Mouse (Mus musculus): ENCODE measurements at regions not wholly inside any gene's neighbourhood (a gene's known extent, or its start where the extent isn't known, plus 50 kb on each side); places are given as distances from the start of the nearest gene placed in this dataset.

- H3K27me3 ChIP-seq (replicated peaks; ENCODE audit: control insufficient read depth, insufficient read depth, low read length), result no peaks in the 10 kb centered on the region
- no peaks in the 10 kb centered on the region for H3K9me3 ChIP-seq (replicated peaks; ENCODE audit: control insufficient read depth, low read length)
- no peak overlapping the region for H3K9ac ChIP-seq (ENCODE audit: low read length)
- no peaks in the 10 kb centered on the region for H3K36me3 ChIP-seq (ENCODE audit: control insufficient read depth, insufficient read depth, low read length)
- ATAC-seq (no peak), DNase-seq (ENCODE audit: low spot score) (no peak)
- no peak overlapping the region for H3K4me3 ChIP-seq (ENCODE audit: low read depth, low read length)
- no peak overlapping the region for H3K27ac ChIP-seq (ENCODE audit: low read depth, low read length)
- 84% methylated on average over 4 of the region's 4 CpGs for WGBS
- no peaks in the 10 kb centered on the region for H3K4me1 ChIP-seq (ENCODE audit: control insufficient read depth, insufficient read depth, low read length)
- no peak overlapping the region for H3K4me2 ChIP-seq (ENCODE audit: low read length)
Observed at GRCm38 (mm10) chr7:63811816-63812215, 104.8 kb upstream of the E030018B13Rik start.

DNA sequence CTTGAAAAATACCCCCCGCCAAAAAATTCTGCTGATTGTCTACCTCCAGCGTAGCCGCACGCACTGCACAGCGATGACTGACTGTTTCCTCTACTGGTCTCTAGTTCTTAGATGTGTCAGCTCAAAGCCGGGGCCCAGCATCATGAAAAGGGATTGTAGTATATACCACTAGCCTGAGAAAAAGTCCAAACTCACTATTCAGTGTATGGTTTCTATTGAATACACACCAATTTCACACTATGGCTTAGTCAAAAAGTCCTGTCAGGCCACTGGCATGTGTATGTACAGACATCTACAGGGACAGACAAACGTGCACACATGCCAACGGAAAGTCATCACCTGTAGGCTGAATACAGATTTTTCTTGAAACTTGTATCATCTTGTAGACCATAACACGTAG is 101.1 kb upstream of the E030018B13Rik start:
- WGBS, result 94% methylated on average over 9 of the region's 9 CpGs

DNA sequence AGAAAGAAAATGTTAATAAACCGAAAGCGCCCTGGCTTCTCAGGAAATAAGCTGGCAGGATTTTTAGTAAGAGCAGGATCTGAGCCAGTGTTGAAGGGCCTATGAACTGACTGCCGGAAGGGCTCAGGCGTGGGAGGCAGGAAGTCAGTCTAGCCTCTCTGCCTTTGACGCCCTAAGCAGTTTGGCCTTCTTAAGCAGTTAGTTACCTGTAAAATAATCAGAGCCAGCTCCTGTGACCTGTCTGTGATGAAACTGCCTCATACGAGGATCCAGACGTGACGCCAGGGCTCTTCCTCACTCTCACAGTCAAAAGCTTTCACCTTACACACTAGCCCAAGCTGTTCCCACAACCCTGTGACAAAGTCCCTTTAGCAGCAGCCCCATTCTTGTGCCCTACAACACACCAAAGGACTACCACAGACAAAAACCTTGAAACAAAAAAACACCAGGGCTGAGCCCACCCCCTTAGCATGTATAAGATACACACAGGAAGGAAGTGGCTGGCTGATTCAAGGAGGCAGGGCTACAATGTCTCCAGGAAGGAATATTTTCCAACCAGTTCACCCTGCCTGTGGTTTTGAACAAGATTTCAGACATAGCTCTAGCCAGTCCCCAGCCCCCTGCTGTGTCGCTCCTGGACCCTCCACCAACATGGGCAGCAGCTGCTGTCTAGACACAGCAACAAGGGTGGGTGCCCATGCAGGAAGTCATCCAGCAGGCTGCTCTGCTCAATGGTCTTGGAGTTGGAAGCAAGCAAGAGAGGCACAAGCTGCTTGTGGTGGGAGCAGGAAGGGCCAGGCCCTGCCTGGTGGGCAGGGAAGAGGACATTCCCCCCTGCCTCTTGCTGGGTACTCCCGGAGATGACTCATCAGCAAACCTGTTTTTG is 100.4 kb upstream of the E030018B13Rik start:
- Histone ChIP-seq H3K4me3 (ENCODE audit: low read depth, low read length) (no peak overlapping the region), H3K27me3 (replicated peaks; ENCODE audit: control insufficient read depth, insufficient read depth, low read length) (no peaks in the 10 kb centered on the region), H3K4me2 (ENCODE audit: low read length) (no peak overlapping the region), H3K4me1 (ENCODE audit: control insufficient read depth, insufficient read depth, low read length) (no peaks in the 10 kb centered on the region), H3K36me3 (ENCODE audit: control insufficient read depth, insufficient read depth, low read length) (no peaks in the 10 kb centered on the region), H3K27ac (ENCODE audit: low read depth, low read length) (peak overlapping the region; percentile 18; the same call in 1 of the 2 replicates), H3K9me3 (replicated peaks; ENCODE audit: control insufficient read depth, low read length) (no peaks in the 10 kb centered on the region), H3K9ac (ENCODE audit: low read length) (no peak overlapping the region)
- 85% methylated on average over 10 of the region's 10 CpGs for WGBS
- DNase-seq (ENCODE audit: low spot score), result no peak
- no peak for ATAC-seq

More for the DNA sequence above, 101.1 kb upstream of the E030018B13Rik start:
- no peak overlapping the region for H3K4me3 ChIP-seq (ENCODE audit: low read depth, low read length)
- DNase-seq (ENCODE audit: low spot score), result no peak
- no peak overlapping the region for H3K27ac ChIP-seq (ENCODE audit: low read depth, low read length)
- no peak overlapping the region for H3K4me2 ChIP-seq (ENCODE audit: low read length)
- no peaks in the 10 kb centered on the region for H3K27me3 ChIP-seq (replicated peaks; ENCODE audit: control insufficient read depth, insufficient read depth, low read length)
- no peaks in the 10 kb centered on the region for H3K4me1 ChIP-seq (ENCODE audit: control insufficient read depth, insufficient read depth, low read length)
- H3K36me3 ChIP-seq (ENCODE audit: control insufficient read depth, insufficient read depth, low read length), result no peaks in the 10 kb centered on the region
- H3K9me3 ChIP-seq (replicated peaks; ENCODE audit: control insufficient read depth, low read length), result no peaks in the 10 kb centered on the region
- ATAC-seq, result no peak
- H3K9ac ChIP-seq (ENCODE audit: low read length), result no peak overlapping the region

DNA sequence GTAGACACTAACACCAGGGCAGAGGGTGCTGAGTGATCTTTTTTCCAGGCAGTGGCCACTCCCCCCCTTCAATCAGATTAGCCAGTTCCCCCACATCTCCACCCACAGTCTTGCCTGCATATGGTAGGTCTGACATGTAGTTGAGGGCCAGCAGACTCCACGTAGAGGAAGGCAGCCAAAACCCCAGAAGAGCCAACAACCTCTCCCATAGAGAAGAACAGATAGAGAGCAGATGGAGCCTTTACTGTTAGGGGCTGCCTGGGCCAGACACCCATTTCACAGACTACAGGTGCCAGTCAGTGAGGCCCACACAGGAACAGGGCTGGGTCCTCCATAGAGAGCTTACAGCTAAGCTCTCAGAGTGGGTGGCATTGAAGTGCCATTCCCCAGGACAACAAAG is 99.2 kb upstream of the E030018B13Rik start:
- Histone ChIP-seq H3K9ac (ENCODE audit: low read length) (no peak overlapping the region), H3K4me2 (ENCODE audit: low read length) (no peak overlapping the region), H3K9me3 (replicated peaks; ENCODE audit: control insufficient read depth, low read length) (no peaks in the 10 kb centered on the region), H3K36me3 (ENCODE audit: control insufficient read depth, insufficient read depth, low read length) (no peaks in the 10 kb centered on the region), H3K27me3 (replicated peaks; ENCODE audit: control insufficient read depth, insufficient read depth, low read length) (no peaks in the 10 kb centered on the region), H3K27ac (ENCODE audit: low read depth, low read length) (no peak overlapping the region), H3K4me1 (ENCODE audit: control insufficient read depth, insufficient read depth, low read length) (no peaks in the 10 kb centered on the region), H3K4me3 (ENCODE audit: low read depth, low read length) (no peak overlapping the region)
- DNase-seq (ENCODE audit: low spot score) (no peak), ATAC-seq (no peak)
- WGBS, result 86% methylated on average over 1 of the region's 1 CpGs

DNA sequence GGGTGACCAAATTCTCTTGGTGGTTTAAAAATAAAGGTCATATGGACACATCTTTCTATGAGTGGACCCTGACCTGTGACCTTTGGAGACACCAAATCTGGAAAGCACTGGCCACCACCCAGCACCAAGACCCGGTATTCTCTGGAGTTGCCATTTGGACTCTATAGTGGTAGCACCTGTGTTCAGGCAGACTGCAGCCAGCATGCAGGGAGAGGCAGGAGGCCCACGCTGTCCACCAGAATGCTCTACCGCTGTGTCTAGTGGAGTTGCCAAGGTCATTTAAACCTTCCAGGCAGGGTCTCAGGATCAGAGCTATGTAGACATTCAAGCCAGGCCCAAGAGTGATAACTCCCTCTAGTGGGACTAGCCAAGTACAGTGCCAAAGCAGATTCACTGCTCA is 98.6 kb upstream of the E030018B13Rik start:
- DNase-seq (ENCODE audit: low spot score), result no peak
- no peak for ATAC-seq
- no peak overlapping the region for H3K27ac ChIP-seq (ENCODE audit: low read depth, low read length)
- H3K4me1 ChIP-seq (ENCODE audit: control insufficient read depth, insufficient read depth, low read length), result no peaks in the 10 kb centered on the region
- no peak overlapping the region for H3K4me2 ChIP-seq (ENCODE audit: low read length)
- no peaks in the 10 kb centered on the region for H3K27me3 ChIP-seq (replicated peaks; ENCODE audit: control insufficient read depth, insufficient read depth, low read length)
- no peak overlapping the region for H3K9ac ChIP-seq (ENCODE audit: low read length)
- no peak overlapping the region for H3K4me3 ChIP-seq (ENCODE audit: low read depth, low read length)
- H3K36me3 ChIP-seq (ENCODE audit: control insufficient read depth, insufficient read depth, low read length), result no peaks in the 10 kb centered on the region
- H3K9me3 ChIP-seq (replicated peaks; ENCODE audit: control insufficient read depth, low read length), result no peaks in the 10 kb centered on the region
- 93% methylated on average over 3 of the region's 3 CpGs for WGBS

DNA sequence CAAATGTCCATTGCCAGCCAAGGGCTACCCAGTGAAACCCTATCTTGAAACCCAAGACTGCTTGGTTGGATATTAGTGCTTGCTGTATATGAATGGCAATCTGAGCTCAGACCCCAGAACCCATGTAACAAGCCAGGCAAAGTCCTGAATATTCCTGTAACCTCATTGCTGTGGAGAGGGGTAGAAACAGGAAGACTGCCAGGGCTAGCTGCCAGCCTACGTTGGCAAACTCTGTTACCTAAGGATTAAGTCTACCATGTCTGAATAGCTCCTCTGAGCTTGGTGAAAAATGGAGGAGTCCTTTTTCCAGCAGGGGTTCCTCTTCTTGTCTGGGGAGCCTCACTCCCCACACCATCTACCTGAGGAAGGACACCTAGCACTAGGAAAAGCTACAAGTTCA is 96.4 kb upstream of the E030018B13Rik start:
- H3K9ac ChIP-seq (ENCODE audit: low read length), result no peak overlapping the region
- no peaks in the 10 kb centered on the region for H3K36me3 ChIP-seq (ENCODE audit: control insufficient read depth, insufficient read depth, low read length)
- H3K4me1 ChIP-seq (ENCODE audit: control insufficient read depth, insufficient read depth, low read length), result no peaks in the 10 kb centered on the region
- H3K9me3 ChIP-seq (replicated peaks; ENCODE audit: control insufficient read depth, low read length), result no peaks in the 10 kb centered on the region
- 42% methylated on average over 1 of the region's 1 CpGs for WGBS
- no peak for ATAC-seq
- H3K27me3 ChIP-seq (replicated peaks; ENCODE audit: control insufficient read depth, insufficient read depth, low read length), result no peaks in the 10 kb centered on the region
- peak; percentile 46 for DNase-seq (ENCODE audit: low spot score)
- no peak overlapping the region for H3K4me3 ChIP-seq (ENCODE audit: low read depth, low read length)
- no peak overlapping the region for H3K27ac ChIP-seq (ENCODE audit: low read depth, low read length)
- no peak overlapping the region for H3K4me2 ChIP-seq (ENCODE audit: low read length)

- DNase-seq (ENCODE audit: low spot score) (no peak), ATAC-seq (no peak)
- H3K4me3 ChIP-seq (ENCODE audit: low read depth, low read length), result no peak overlapping the region
- no peaks in the 10 kb centered on the region for H3K4me1 ChIP-seq (ENCODE audit: control insufficient read depth, insufficient read depth, low read length)
- WGBS, result 85% methylated on average over 2 of the region's 2 CpGs
- no peak overlapping the region for H3K4me2 ChIP-seq (ENCODE audit: low read length)
- no peaks in the 10 kb centered on the region for H3K27me3 ChIP-seq (replicated peaks; ENCODE audit: control insufficient read depth, insufficient read depth, low read length)
- no peaks in the 10 kb centered on the region for H3K9me3 ChIP-seq (replicated peaks; ENCODE audit: control insufficient read depth, low read length)
- no peak overlapping the region for H3K9ac ChIP-seq (ENCODE audit: low read length)
- no peaks in the 10 kb centered on the region for H3K36me3 ChIP-seq (ENCODE audit: control insufficient read depth, insufficient read depth, low read length)
- no peak overlapping the region for H3K27ac ChIP-seq (ENCODE audit: low read depth, low read length)
Observed at GRCm38 (mm10) chr7:63822001-63822400, 94.7 kb upstream of the E030018B13Rik start.

GRCm38 (mm10) chr7:63824009-63824408 is 92.6 kb upstream of the E030018B13Rik start:
- DNase-seq (ENCODE audit: low spot score) (no peak), ATAC-seq (no peak)
- no peak overlapping the region for H3K4me3 ChIP-seq (ENCODE audit: low read depth, low read length)
- H3K27ac ChIP-seq (ENCODE audit: low read depth, low read length), result no peak overlapping the region
- no peaks in the 10 kb centered on the region for H3K4me1 ChIP-seq (ENCODE audit: control insufficient read depth, insufficient read depth, low read length)
- H3K36me3 ChIP-seq (ENCODE audit: control insufficient read depth, insufficient read depth, low read length), result no peaks in the 10 kb centered on the region
- H3K4me2 ChIP-seq (ENCODE audit: low read length), result no peak overlapping the region
- no peaks in the 10 kb centered on the region for H3K9me3 ChIP-seq (replicated peaks; ENCODE audit: control insufficient read depth, low read length)
- H3K9ac ChIP-seq (ENCODE audit: low read length), result no peak overlapping the region
- H3K27me3 ChIP-seq (replicated peaks; ENCODE audit: control insufficient read depth, insufficient read depth, low read length), result no peaks in the 10 kb centered on the region
- WGBS, result 72% methylated on average over 7 of the region's 7 CpGs

DNA sequence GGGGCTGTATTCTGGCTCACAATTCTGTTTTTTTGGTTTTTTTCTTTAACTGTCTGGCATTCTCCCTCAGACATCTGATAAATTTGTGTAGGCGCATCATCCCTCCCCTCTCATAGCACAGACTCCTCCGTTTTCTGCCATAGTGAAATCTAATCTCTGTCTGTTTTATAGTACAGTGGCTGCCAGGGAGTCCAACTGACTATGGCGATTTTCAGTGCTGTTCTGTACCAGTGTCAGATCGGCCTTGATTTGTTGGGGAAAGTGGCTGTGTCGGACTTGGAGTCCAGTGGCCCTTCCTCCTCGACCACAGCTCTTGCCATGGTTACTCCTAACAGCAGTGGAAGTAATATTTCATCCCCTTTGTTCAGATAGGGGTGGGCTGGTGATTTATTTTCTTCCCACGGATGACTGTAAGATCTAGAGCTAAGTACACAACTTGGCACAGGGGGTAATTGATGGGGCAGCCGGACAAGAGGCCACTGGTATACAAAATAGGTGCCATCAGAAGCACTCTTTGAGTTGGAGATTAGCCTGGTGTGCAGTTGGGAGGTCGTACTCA is 87.2 kb upstream of the E030018B13Rik start:
- 91% methylated on average over 9 of the region's 9 CpGs for WGBS
- no peak for DNase-seq (ENCODE audit: low spot score)
- H3K36me3 ChIP-seq (ENCODE audit: control insufficient read depth, insufficient read depth, low read length), result no peaks in the 10 kb centered on the region
- ATAC-seq, result no peak
- H3K4me2 ChIP-seq (ENCODE audit: low read length), result no peak overlapping the region
- H3K27ac ChIP-seq (ENCODE audit: low read depth, low read length), result no peak overlapping the region
- no peaks in the 10 kb centered on the region for H3K4me1 ChIP-seq (ENCODE audit: control insufficient read depth, insufficient read depth, low read length)
- no peak overlapping the region for H3K9ac ChIP-seq (ENCODE audit: low read length)
- H3K4me3 ChIP-seq (ENCODE audit: low read depth, low read length), result no peak overlapping the region
- H3K27me3 ChIP-seq (replicated peaks; ENCODE audit: control insufficient read depth, insufficient read depth, low read length), result no peaks in the 10 kb centered on the region
- H3K9me3 ChIP-seq (replicated peaks; ENCODE audit: control insufficient read depth, low read length), result no peaks in the 10 kb centered on the region

Data from forebrain, embryonic 14.5 days (tissue).